Mouse (Mus musculus) stomach, embryonic 16.5 days (tissue): Measurements from ENCODE around the gene Mtch1. TPM values are rescaled to one million over a fixed set of nuclear protein-coding genes. Genes with fewer than 3 reads are reported as not detected.
A peak's percentile ranks its signal among the peaks of the same experiment; 100 is the strongest.

Experiments
- ATAC-seq: fragments of 200-750 bp; cut with Nextera tagmentation; 2 replicates; pipeline ENCODE4 v1.8.0; 2017; ENCODE audit warnings: moderate number of reproducible peaks, moderate TSS enrichment; ENCODE audit not compliant: insufficient read depth, low FRiP score
- H3K27ac ChIP-seq: fragments of 300-500 bp; sonication (generic); 2 replicates; pipeline ENCODE4 v1.5.1; 2014; ENCODE audit warnings: low read length
- H3K27me3 ChIP-seq: fragments of 300-500 bp; sonication (generic); 2 replicates; pipeline ENCODE4 v1.6.1; 2014; ENCODE audit warnings: low read length, control low read depth, mixed read lengths; ENCODE audit not compliant: control insufficient read depth, insufficient read depth
- H3K36me3 ChIP-seq: fragments of 300-500 bp; sonication (generic); 2 replicates; pipeline ENCODE4 v1.6.1; 2014; ENCODE audit warnings: low read length; ENCODE audit not compliant: control insufficient read depth, insufficient read depth
- H3K4me1 ChIP-seq: fragments of 300-500 bp; sonication (generic); 2 replicates; pipeline ENCODE4 v1.6.1; 2014; ENCODE audit warnings: low read length, control low read depth, mixed read lengths; ENCODE audit not compliant: control insufficient read depth, insufficient read depth
- H3K4me2 ChIP-seq: fragments of 300-500 bp; sonication (generic); 2 replicates; pipeline ENCODE4 v1.6.1; 2014; ENCODE audit warnings: low read depth, low read length, mixed read lengths
- H3K4me3 ChIP-seq: fragments of 300-500 bp; sonication (generic); replicated peaks from 2 replicates; pipeline ENCODE4 v1.5.1; 2014; ENCODE audit warnings: mild to moderate bottlenecking, low read length
- H3K9ac ChIP-seq: fragments of 300-500 bp; sonication (generic); 2 replicates; pipeline ENCODE4 v1.6.1; 2014; ENCODE audit warnings: low read length
- H3K9me3 ChIP-seq: fragments of 300-500 bp; sonication (generic); replicated peaks from 2 replicates; pipeline ENCODE4 v1.6.1; 2016; ENCODE audit warnings: low read length, control low read depth; ENCODE audit not compliant: control insufficient read depth
- WGBS: fragments of 180-500 bp; shearing (Covaris S2); extraction: QIAGEN DNeasy Blood & Tissue Kit; methylation state at CpG from one replicate; pipeline ENCODE4 v1.1.7; 2014; 5-methylcytosine and 5-hydroxymethylcytosine counted together
- polyA plus RNA-seq: library from polyadenylated mRNA; unstranded; fragments of >200 nt; fragmentation: Nextera tagmentation; extraction: Ambion mirVana; gene quantifications from 2 replicates; pipeline ENCODE4 v1.2.1, GENCODE M21; 2015

Gene Mtch1
- polyA plus RNA-seq, 1 experiment from 2014 or later = 102 TPM

GRCm38 (mm10) chr17:29310056-29310623, 37.6 kb downstream of the Mtch1 start:
- peaks cover 12% of the 10 kb centered on the region for H3K4me1 ChIP-seq
- no peaks in the 10 kb centered on the region for H3K27me3 ChIP-seq
- H3K4me3 ChIP-seq = no peak overlapping the region
- no peaks in the 10 kb centered on the region for H3K36me3 ChIP-seq
- H3K9me3 ChIP-seq = no peaks in the 10 kb centered on the region
- H3K4me2 ChIP-seq = no peak overlapping the region
- no peak for ATAC-seq
- H3K27ac ChIP-seq = no peak overlapping the region
- 81% methylated on average over 21 of the region's 21 CpGs for WGBS
- H3K9ac ChIP-seq = no peak overlapping the region

GRCm38 (mm10) chr17:29305871-29306270, 41.9 kb downstream of the Mtch1 start:
- no peaks in the 10 kb centered on the region for H3K27me3 ChIP-seq
- no peak overlapping the region for H3K4me2 ChIP-seq
- H3K36me3 ChIP-seq = no peaks in the 10 kb centered on the region
- no peak overlapping the region for H3K4me3 ChIP-seq
- 0 out of 2 replicates have a peak, but pooled peaks have one; percentile 18 for ATAC-seq
- H3K4me1 ChIP-seq = peaks cover 32% of the 10 kb centered on the region
- no peaks in the 10 kb centered on the region for H3K9me3 ChIP-seq
- 57% methylated on average over 7 of the region's 7 CpGs for WGBS
- H3K27ac ChIP-seq = no peak overlapping the region
- peak overlapping the region; percentile 7; the same call in 1 of the 2 replicates for H3K9ac ChIP-seq

- no peaks in the 10 kb centered on the region for H3K27me3 ChIP-seq
- H3K27ac ChIP-seq = peak overlapping the region; percentile 46
- peaks cover 1% of the 10 kb centered on the region; the same call in 1 of the 2 replicates for H3K36me3 ChIP-seq
- no peaks in the 10 kb centered on the region for H3K9me3 ChIP-seq
- H3K4me1 ChIP-seq = peaks cover 32% of the 10 kb centered on the region
- WGBS = 16% methylated on average over 15 of the region's 15 CpGs
- H3K9ac ChIP-seq = peak overlapping the region; percentile 50; the same call in 1 of the 2 replicates
- peak overlapping the region; percentile 27; the same call in 1 of the 2 replicates for H3K4me2 ChIP-seq
- no peak overlapping the region for H3K4me3 ChIP-seq
- peak; percentile 49; the same call in 1 of the 2 replicates for ATAC-seq
These were observed 42.5 kb downstream of the Mtch1 start for GRCm38 (mm10) chr17:29305058-29305806.

GRCm38 (mm10) chr17:29304376-29305057, 43.2 kb downstream of the Mtch1 start:
- peak overlapping the region; percentile 50; the same call in 1 of the 2 replicates for H3K9ac ChIP-seq
- no peaks in the 10 kb centered on the region for H3K9me3 ChIP-seq
- no peak for ATAC-seq
- no peak overlapping the region for H3K4me3 ChIP-seq
- H3K36me3 ChIP-seq = peaks cover 8% of the 10 kb centered on the region; the same call in 1 of the 2 replicates
- WGBS = 49% methylated on average over 13 of the region's 13 CpGs
- peak overlapping the region; percentile 46 for H3K27ac ChIP-seq
- H3K4me1 ChIP-seq = peaks cover 32% of the 10 kb centered on the region
- H3K27me3 ChIP-seq = no peaks in the 10 kb centered on the region
- no peak overlapping the region for H3K4me2 ChIP-seq

GRCm38 (mm10) chr17:29303856-29304255, 43.9 kb downstream of the Mtch1 start:
- Histone ChIP-seq H3K27ac (no peak overlapping the region; the same call in 1 of the 2 replicates), H3K4me2 (no peak overlapping the region), H3K36me3 (peaks cover 10% of the 10 kb centered on the region), H3K9me3 (no peaks in the 10 kb centered on the region), H3K4me1 (peaks cover 32% of the 10 kb centered on the region), H3K9ac (no peak overlapping the region), H3K27me3 (no peaks in the 10 kb centered on the region), H3K4me3 (no peak overlapping the region)
- no peak for ATAC-seq
- WGBS = 70% methylated on average over 3 of the region's 3 CpGs

- no peak overlapping the region for H3K4me3 ChIP-seq
- 54% methylated on average over 3 of the region's 3 CpGs for WGBS
- no peaks in the 10 kb centered on the region for H3K27me3 ChIP-seq
- H3K36me3 ChIP-seq = peaks cover 12% of the 10 kb centered on the region
- H3K27ac ChIP-seq = no peak overlapping the region; the same call in 1 of the 2 replicates
- no peak for ATAC-seq
- H3K9me3 ChIP-seq = no peaks in the 10 kb centered on the region
- no peak overlapping the region; the same call in 1 of the 2 replicates for H3K9ac ChIP-seq
- H3K4me1 ChIP-seq = peaks cover 32% of the 10 kb centered on the region
- H3K4me2 ChIP-seq = no peak overlapping the region
These were observed 44.6 kb downstream of the Mtch1 start for GRCm38 (mm10) chr17:29303087-29303486.

- Histone ChIP-seq H3K27me3 (no peaks in the 10 kb centered on the region), H3K4me3 (no peak overlapping the region), H3K4me2 (no peak overlapping the region), H3K36me3 (peaks cover 12% of the 10 kb centered on the region), H3K27ac (no peak overlapping the region), H3K9me3 (no peaks in the 10 kb centered on the region), H3K4me1 (peaks cover 30% of the 10 kb centered on the region), H3K9ac (no peak overlapping the region)
- no peak for ATAC-seq
- 64% methylated on average over 5 of the region's 5 CpGs for WGBS
These were observed 45.6 kb downstream of the Mtch1 start for GRCm38 (mm10) chr17:29302149-29302548.

GRCm38 (mm10) chr17:29301421-29301820, 46.3 kb downstream of the Mtch1 start:
- ATAC-seq = no peak
- Histone ChIP-seq H3K4me3 (no peak overlapping the region), H3K4me2 (no peak overlapping the region), H3K4me1 (peaks cover 28% of the 10 kb centered on the region), H3K27me3 (no peaks in the 10 kb centered on the region), H3K27ac (no peak overlapping the region), H3K9ac (no peak overlapping the region), H3K9me3 (no peaks in the 10 kb centered on the region), H3K36me3 (peaks cover 12% of the 10 kb centered on the region)
- 88% methylated on average over 6 of the region's 6 CpGs for WGBS

- Histone ChIP-seq H3K9ac (no peak overlapping the region), H3K4me3 (no peak overlapping the region), H3K27me3 (no peaks in the 10 kb centered on the region), H3K4me2 (no peak overlapping the region), H3K36me3 (peaks cover 12% of the 10 kb centered on the region), H3K4me1 (peaks cover 28% of the 10 kb centered on the region), H3K9me3 (no peaks in the 10 kb centered on the region), H3K27ac (no peak overlapping the region)
- no peak for ATAC-seq
- 83% methylated on average over 7 of the region's 7 CpGs for WGBS
These were observed 46.8 kb downstream of the Mtch1 start for GRCm38 (mm10) chr17:29300926-29301325.
